Mouse (Mus musculus) ovary, postnatal 14 days (tissue): ENCODE data around the gene Etv5.

Experiments used
- DNase-seq: peaks from one replicate; pipeline ENCODE4 v3.0.0; 2022; ENCODE audit warnings: low spot score

Gene Etv5

GRCm38 (mm10) chr16:22335781-22336180 lies 103.7 kb downstream of the Etv5 start:
- DNase-seq: no peak
